Mouse (Mus musculus): Measurements from ENCODE around the gene Plxna2.
A peak's percentile ranks its signal among the peaks of the same experiment; 100 is the strongest.

The Plxna2 gene

DNA sequence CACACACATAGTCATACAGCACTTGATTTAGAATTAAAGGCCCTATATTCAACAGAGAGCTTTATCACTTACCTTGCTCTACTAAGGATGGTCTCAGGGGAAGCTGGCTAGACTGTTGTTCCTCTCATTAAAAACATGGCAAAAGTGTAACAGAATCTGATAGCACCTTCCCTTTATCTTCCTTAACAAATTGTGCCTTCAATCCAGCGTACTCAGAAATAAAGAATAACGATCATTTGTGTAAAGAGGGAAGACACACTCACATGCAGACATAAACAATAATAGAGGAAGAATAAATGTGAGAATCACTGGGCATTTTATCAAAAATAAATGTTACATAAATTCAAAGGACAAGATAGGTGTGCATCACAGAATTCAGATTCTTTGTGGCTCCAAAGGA, at the start of gene Plxna2:
TSS of gene Plxna2 (plus strand) at position 301 of the 400 bp plus-strand sequence.
- DNase-seq (ENCODE audit: low read depth, low spot score): no peak

DNA sequence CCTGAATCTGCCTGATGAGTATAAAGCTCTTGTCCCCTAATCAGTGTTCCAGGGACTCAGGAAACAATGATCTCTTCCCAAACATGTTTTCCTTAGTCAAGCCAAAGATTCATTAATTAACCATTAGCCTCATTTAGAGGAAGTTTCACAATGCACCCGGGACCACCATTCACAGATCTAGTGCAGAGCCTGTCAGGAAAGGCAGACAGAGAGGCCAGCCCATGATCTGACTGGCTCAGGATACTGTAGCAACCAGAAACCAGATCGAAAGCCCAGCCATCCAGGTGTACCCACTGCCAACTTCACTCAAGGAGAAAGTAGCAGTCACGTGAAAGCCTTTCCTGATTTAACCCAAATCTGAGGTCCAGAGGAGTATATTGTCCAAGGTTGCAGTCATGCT, 44.1 kb upstream of the Plxna2 start:
- DNase-seq (ENCODE audit: low read depth, low spot score): no peak

DNA sequence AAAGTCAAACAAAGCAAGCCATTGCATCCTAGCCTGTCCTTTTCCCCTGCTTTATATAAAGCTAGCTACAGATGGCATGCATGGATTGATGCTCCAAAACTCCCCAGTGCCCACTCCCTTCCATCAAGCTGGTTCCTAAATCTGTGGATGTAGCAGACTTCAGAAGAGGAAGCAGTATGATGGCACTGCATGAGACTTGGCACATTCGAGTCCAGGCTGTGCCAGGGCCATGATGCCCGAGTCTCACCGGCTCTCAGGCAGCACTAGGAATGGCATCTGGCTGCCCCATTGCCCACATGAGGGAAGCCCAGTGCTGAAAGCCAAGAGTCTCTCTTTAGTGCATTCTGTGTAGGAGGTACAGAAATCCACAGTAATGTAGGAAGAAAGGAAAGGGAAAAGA, 39.7 kb upstream of the Plxna2 start:
- DNase-seq (ENCODE audit: low read depth, low spot score): no peak

DNA sequence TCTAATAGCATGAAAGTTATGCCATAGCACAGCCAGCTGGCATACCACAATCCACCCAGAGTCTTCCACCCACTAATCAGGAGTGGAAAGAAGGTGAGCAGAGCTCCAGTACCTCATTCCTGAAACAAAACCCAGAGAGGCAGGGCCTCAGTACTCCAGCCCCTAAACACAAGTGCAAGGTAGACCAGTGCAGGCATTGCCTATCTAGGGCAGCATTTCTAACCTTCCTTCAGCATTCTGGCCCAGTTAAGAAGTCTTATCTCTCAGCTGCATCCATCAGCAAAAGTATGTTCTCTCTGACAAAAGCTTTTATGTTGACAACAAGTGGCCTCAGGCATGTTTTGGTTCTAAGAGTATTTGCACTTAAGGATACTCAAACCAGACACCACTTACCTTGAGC, 37.5 kb upstream of the Plxna2 start:
- no peak for DNase-seq (ENCODE audit: low read depth, low spot score)

DNA sequence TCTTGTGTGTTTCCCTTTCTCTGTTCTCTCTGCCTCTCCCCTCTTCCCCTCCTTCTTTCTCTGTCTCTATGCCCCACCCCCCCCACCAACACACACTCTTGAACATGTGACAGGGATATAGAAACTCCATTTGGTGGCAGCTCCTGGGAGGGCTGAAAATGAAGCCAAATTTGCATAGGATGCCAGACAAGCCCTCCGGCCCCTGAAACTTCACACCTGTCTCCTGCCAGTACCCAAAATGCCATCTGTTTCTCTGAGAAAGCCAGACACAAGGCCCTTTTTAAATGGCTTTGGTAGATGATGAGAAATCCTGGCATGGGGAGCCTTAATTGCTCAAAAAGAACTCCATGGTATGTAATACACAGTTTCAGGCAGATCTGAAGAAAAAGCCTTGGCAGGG, 31.3 kb upstream of the Plxna2 start:
- DNase-seq (ENCODE audit: low read depth, low spot score): no peak

DNA sequence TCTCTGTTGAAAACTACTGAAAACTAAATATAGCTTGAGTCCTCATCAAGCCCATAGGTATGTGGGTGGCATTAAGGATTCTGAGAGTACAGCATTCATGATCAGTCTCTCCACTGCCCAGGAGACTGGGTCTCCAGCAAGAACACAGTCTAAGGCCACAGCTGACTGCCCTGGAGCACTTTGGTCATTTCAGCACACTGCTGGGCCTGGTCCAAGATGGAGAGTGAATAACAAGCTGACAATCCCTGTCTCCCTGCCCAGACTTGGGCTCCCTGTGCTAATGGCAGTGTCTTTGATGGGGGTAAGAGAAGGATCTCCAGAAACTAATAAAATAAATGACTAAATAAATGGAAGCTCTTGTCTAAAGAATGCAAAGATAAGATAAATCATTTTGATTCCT, 30.5 kb upstream of the Plxna2 start:
- DNase-seq (ENCODE audit: low read depth, low spot score): peak; percentile 19

DNA sequence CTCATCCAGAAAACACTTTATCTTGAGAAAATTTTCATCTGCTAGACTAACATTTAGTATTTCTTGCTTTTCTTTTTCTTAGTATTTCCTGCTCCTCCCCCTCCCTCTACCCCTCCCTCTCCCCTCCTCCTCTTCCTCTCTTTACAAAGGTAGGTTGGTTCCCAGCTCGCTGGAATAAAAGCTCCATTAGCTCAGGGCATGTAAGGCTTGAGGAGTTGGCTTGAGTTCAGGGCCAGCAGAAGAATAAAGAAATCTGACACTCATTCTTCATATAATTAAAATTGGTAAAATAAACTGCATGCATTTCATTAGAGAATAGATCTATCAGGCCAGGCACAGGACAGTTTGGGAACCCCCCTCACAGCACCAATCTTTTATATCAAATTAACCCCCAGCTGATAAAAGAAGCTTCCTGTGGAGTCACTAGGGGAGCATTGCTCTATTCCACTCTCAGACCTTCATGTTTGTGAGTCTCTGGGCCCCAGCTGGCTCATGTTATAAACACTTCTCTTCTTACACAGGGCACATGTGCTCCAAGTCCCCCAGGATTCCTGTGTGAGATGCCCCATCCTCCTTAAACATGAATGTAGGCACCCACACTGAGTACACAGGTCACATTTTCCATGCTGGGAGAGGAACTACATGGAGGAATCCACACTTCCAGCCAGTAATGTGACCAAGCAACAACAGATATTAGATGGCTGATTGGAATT, 29.9 kb upstream of the Plxna2 start:
- DNase-seq (ENCODE audit: low read depth, low spot score): no peak

DNA sequence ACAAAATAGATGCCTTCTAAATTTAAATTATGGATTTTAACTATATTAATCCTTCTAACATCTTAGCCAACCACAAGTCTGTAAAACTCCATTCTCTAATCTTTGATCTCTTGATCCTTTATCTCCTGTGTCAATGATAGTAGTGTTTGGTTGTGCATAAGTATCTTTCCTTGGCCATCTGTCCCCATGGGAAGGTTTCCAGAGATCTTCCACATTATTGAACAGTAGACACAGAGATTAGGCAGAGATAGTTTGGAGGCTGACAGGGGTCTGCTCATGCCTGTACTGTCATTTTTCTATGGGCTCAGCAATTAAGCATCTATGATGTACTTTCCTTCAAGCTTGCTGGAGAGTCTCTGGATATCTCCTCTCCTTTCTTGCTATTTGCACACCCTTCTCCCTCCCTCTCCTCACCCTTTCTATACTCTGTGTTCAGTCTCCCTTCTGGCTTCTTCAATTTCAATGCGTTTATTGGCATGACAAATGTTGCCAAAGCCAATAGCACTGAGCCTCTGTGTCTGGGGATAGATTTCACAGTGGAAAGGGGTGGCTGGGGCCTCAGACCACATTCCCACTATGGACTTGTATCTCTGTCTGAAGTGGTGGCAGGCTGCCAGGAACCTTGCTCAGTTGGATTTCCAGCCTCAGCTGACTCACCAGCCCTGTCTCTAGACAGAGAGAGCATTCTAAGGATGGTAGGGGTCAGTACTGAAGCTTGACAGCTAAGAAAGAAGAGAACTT, 29.1 kb upstream of the Plxna2 start:
- peak; percentile 77 for DNase-seq (ENCODE audit: low read depth, low spot score)

DNA sequence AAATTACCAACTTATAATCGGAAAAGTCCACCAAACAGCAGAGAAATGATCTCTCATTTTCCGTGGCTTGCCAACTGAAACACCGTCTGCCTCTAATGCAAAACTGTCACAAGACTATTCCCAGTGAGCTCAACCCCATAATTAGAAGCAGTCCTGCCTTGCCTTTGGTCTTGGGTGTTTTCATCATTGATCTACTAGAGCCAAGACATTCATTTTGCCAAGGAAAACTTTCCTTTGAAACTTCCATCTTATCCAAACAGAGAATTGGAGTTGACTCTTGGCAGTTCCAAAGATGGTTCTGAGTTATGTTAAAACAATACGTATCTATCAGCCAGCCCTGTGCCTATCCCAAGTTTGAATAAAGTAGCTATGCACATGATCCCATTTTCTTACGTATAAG, 24.9 kb upstream of the Plxna2 start:
- no peak for DNase-seq (ENCODE audit: low read depth, low spot score)

DNA sequence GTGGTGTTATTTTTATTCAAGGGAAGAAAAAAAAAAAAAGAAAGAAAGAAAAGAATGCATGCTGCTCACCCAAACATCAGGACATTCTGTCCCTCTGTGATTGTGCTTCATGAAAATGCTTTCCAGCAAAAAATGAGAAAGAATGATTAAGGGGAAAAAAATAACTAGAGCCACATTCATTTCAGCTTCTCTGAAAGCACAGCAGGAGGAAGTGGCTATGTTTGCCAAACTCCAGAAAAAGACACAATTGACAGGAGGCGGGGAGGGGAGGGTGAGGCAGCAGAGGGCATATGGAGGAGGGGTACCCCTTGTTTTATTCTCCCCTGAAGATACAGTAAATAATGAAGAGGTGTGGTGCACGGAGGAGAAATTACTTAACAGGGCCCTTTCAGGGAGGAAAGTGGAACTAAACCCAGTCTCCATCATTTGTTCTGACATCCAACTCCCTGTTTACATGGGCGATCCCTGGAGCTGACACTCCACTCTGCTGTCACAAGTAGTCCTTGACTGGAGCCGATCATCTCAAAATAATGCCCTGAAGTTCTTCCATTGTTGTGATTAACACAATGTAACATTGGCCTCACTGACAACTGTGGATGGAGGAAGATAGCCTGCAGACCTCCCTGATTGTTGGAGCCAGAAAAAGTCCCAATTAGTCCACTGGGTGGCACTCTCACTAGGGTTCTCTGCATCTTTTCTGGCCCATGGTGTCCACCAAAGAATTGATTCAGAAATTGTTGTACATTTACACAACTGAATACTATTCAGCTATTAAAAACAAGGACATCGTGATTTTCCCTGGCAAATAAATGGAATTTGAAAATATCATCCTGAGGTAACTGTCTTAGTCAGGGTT, 10.4 kb upstream of the Plxna2 start:
- DNase-seq (ENCODE audit: low read depth, low spot score): no peak

DNA sequence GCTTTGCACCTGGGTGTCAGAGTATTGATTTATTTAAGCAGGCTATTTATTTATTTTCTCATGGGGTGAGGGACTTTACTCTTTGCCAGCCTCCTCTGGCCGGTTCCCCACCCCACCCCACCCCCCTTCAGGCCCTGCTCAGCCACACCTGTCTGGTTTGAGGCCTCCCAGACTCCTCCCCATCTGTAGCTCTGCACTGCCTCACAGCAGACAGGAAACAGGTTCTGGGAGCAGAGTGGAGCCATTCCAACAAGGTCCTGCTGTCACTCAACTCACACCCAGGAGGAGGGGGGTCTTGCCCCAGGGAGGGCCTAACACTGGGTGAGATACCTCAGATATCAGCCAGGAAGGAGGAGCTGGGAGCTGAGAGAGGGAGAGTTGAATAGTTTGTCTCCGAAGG, 7.5 kb upstream of the Plxna2 start:
- DNase-seq (ENCODE audit: low read depth, low spot score): no peak

DNA sequence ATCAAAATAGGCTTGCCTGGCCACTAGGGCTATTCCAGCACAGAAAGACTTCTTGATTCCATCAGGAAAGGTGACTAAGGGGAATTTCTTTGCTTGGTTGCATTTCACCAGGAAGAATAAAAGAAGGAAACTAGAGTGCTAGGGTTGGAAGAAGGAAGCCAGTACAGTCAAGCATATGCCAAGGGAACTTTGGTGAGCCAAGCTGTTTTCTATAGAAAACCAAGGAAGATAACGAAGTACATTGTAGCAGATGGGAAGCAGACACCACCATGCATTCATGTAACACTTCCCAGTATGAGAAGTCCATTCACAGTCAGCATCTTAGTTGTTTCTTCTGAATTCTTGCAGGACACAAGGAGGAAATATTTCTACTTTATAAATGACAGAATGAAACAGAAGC, 5.4 kb upstream of the Plxna2 start:
- no peak for DNase-seq (ENCODE audit: low read depth, low spot score)

DNA sequence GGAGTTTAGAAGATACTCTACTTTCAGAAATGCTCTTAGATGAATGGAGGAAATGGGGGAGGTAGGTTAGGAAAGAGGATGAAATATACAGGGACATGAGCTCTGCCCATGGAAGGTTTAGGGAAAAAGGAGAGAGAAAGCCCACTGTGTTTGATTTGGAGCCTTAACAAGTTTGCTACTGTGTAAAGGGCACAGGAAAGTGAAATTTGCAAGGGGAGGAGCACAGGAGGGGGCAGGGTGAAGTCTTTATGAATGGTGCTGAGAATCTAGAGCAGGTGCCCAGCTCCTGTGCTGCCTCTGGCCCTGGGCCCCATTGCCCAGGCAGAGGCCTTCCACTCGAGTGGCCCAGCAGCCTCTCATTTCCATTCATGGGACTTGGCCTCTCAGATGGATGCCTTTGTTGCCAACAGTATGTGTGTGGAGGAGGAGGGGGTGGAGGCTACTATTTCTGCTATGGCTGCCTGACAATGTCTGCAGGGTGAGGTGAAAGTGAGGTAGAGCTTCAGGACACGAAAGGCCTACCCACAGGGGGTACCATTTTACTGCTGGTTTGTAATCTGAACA, 4.7 kb upstream of the Plxna2 start:
- no peak for DNase-seq (ENCODE audit: low read depth, low spot score)

DNA sequence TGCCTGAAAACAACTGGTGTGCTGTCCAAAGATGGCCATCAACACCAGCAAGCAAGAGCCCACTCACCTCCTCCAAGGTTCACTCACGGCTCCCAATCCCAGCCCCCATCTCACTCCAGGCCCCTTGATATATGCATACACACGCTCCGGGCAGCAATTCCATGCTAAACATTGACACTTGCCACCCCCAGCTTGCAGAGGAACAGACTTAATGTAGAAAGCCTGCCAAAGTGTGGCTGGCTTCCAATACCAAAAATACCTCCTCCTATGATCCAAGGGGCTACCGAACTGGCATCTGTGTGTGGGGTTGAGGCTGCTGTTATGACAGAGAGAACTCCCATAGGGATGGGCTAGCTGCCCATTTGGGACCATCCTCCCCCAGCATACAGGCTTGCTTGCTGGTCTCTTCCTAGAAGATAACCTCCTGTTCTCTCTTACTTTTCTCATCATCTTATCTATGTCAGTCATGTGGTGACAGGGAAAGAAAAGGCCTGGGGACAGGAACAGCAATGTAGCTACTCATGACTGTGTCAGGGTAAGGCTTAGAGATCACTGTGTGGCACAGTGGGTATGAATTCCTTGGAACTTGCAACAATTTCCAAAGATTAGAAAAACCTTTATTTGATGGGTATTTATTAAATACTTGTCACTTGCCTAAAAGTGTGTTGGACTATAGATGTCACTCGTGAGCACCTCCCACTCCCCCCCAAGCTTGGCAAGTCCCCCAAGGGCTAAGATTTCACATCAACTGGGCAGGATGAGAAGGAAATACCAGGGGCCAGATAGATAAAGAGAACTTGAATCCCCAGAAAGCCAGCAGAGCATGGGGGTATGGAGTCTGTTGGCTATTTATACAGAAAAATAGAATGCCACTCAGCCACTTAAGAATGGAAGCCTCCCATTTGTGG, 3.8 kb upstream of the Plxna2 start:
- no peak for DNase-seq (ENCODE audit: low read depth, low spot score)

DNA sequence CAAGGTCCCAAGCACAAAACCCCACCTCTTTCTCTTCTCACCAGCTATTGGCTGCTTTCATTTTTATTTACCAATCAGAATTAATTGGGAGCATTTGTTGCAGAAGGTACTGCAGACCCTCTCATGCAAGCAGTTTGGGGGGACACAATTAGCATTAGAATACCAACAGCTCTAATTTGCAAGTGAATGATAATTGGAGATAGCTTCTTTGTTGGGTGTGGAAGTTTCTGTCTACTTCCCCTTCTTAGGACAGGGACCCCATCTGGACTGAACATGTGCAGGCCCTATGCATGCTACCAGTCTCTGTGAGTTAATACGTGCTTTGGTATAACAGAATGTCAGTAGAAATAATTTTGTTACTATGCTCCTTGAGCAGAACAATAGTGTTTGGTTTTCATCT, 1.9 kb upstream of the Plxna2 start:
- DNase-seq (ENCODE audit: low read depth, low spot score): no peak

DNA sequence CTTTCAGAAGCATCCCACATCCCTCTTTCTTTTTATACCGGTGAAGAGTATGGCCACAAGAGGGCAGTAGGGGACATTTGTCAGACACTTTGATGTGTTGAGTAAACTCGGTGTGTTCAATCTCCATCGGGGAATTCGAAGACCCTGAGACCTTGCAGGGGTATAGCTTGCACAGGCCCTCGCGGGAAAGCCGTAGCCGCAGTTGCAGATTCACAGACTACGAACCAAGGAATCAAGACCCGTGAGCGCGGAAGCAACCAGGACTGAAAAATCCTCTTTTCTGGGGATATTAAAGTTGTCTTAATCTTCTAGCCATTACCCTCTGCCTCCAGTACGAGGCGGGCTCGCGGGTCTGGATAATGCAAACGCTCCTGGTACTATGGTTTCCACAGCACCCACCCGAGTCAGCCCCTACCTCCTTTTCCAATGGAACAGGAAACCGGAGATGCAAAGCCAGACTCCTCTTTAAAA, 858 bp downstream of the Plxna2 start:
- DNase-seq (ENCODE audit: low read depth, low spot score): peak; percentile 95

DNA sequence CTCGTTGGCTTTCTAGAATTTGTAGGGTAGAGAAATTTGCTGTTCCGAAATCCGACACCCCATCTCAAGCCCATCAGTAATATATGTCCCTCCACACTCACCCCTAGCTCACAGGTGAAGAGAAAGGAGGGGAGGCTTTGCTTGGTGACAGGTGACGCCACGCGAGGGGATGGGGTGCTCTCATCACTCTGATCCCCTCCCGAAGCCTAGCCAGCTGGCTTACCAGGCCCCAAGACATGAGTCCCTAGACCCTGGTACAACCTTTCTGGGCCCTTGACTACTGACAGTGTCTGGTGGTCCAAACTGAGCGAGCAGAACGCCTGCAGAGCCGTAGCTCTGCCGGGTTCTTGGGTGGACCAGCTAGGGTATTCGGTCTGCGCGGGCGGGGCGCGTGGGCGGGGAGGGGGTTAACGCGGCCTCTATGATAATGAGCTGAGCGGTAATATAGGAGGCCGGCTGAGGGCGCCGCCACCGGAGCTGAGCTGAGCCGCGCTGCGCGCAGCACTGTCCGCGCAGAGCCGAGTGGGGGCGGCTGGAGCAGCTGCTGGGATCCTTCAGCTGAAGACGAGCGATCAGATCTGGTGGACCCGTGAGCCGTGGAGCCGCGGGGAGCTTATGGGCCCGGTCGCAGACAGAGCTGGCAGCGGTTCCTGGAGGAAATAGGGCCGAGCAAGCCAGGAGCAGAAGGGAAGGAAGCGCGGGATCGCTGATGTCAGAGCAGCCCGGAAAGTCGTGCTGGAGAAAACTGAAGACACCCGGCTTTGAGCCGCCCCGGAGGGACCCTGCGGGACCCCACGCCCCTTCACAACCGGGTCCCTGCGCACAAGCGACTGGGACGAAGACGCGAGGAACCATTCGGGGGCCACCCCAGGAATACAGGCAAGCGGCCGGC, 1.6 kb downstream of the Plxna2 start:
- peak; percentile 83 for DNase-seq (ENCODE audit: low read depth, low spot score)

DNA sequence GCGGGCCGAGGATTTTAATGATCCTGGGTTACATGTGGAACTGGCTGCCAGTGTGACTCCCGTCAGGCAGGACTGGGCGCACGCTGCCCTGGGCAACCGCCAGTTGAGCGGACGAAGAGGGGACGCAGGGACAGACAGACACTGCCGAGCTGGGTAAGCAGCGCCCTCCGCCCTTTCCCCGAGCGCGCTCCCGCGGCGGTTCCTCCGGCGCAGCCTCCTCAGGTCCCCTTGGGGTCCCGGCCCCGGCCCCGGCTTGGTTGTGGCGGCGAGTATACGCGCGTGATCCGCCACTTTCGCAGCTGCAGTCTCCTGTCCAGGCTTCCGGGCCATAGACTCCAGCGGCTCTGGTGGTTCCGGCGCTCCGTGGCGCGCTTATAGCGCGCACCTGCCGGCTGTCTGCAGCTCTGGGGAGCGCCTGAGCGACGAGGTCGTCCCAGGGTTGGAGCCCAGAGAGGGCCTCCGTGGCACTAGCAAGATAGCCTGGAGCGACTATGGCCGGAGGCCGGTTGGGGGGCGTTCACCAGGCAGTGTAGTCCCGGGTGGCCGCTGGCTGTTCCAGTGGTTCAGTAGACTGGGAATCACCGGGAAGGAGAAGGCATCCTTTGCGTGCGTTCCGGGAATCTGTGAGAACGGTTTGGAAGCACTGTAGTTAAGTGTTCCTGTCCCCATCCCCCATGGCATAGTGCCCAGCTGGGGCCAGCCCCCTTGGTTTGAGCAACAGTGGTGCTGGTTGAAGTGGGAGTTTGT, 2.4 kb downstream of the Plxna2 start:
- DNase-seq (ENCODE audit: low read depth, low spot score): peak; percentile 42

DNA sequence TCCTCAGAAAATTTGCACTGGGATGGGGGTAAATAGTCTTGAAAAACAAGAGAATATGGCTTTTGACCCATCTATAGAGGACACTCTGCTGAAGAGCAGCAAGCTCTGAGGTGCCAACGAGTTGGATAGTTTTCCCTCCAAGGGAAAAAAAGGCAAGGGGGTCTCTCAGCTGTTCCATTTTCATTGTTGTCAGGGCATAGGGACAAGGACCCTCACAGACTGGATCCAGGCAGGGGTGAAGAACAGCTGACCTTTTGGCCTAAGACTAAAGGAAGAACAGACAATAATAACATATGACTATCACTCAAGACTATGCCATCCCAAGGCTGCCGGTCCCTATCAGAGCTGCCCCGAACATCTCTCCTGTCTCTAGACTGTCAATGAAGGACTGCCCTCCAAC, 4.2 kb downstream of the Plxna2 start:
- no peak for DNase-seq (ENCODE audit: low read depth, low spot score)
